Mouse (Mus musculus) olfactory bulb, adult 2 months (tissue): Measurements from ENCODE around the gene Ap4e1.

ENCODE experiments used
- CTCF ChIP-seq: fragments of 200-500 bp; IDR thresholded peaks from 2 replicates; pipeline ENCODE4 v1.5.1; 2012; ENCODE audit warnings: low read depth, mild to moderate bottlenecking, low read length, moderate library complexity; ENCODE audit not compliant: insufficient read depth
- POLR2A ChIP-seq: fragments of 200-500 bp; IDR thresholded peaks from 2 replicates; pipeline ENCODE4 v1.6.1; 2012; ENCODE audit warnings: mild to moderate bottlenecking, low read depth, low read length, moderate library complexity; ENCODE audit not compliant: insufficient read depth

- TF ChIP-seq CTCF: no peak
- no peak for TF ChIP-seq POLR2A
Measured at GRCm38 (mm10) chr2:126989919-126990318, 18.6 kb upstream of the Ap4e1 start.
